ENCODE assay signal across 33 mouse cellular contexts in genomic region chr6:87092476-87092875, GRCm38 (mm10). TPM values are rescaled to one million over a fixed set of nuclear protein-coding genes. Genes with fewer than 3 reads are reported as not detected.
DNase-seq lines count a peak whose midpoint lies in the region; ATAC-seq lines count a peak whose summit lies in the region.
"Had no signal": no experiment of that assay in that cellular context is flagged by ENCODE, and none has a peak within 500 bp of the region (broad histone marks: within the 10 kb centered on the region; RNA-seq: fewer than 3 reads in every experiment).

No protein-coding gene starts in this region.

- peaks cover 5% of the 10 kb centered on the region for H3K4me1 ChIP-seq in liver, embryonic 11.5 days (replicated peaks; ENCODE audit: control insufficient read depth, insufficient read depth, low read length)
- H3K4me1 ChIP-seq in liver, embryonic 15.5 days (replicated peaks): peaks cover 15% of the 10 kb centered on the region
- H3K4me1 ChIP-seq: embryonic facial prominence, embryonic 12.5 days; forebrain, embryonic 10.5 days; forebrain, embryonic 13.5 days; hindbrain, embryonic 10.5 days; hindbrain, embryonic 13.5 days had no signal

- no peak overlapping the region for H3K27ac ChIP-seq in liver, embryonic 11.5 days (ENCODE audit: low read depth, low read length)
- no peak overlapping the region for H3K27ac ChIP-seq in liver, embryonic 15.5 days (replicated peaks)
- H3K27ac ChIP-seq: embryonic facial prominence, embryonic 12.5 days; embryonic facial prominence, embryonic 15.5 days; forebrain, embryonic 10.5 days; forebrain, embryonic 13.5 days; hindbrain, embryonic 10.5 days; hindbrain, embryonic 13.5 days had no signal

- no peaks in the 10 kb centered on the region for H3K9me3 ChIP-seq in liver, embryonic 11.5 days (ENCODE audit: control insufficient read depth, low read length)
- H3K9me3 ChIP-seq in liver, embryonic 15.5 days (replicated peaks): no peaks in the 10 kb centered on the region
- H3K9me3 ChIP-seq: embryonic facial prominence, embryonic 12.5 days; embryonic facial prominence, embryonic 15.5 days; forebrain, embryonic 10.5 days; forebrain, embryonic 13.5 days; G1E; hindbrain, embryonic 10.5 days; hindbrain, embryonic 13.5 days had no signal

- peaks cover 6% of the 10 kb centered on the region; the same call in 1 of the 2 replicates for H3K36me3 ChIP-seq in liver, embryonic 11.5 days (ENCODE audit: control insufficient read depth, insufficient read depth, low read length)
- H3K36me3 ChIP-seq in liver, embryonic 15.5 days (replicated peaks): peaks cover 19% of the 10 kb centered on the region

- DNase-seq in heart, adult 11 months: peak; percentile 82
- DNase-seq in heart, postnatal 25 days (ENCODE audit: low spot score): no peak
- no peak for DNase-seq in liver, embryonic 11.5 days (ENCODE audit: low spot score)
- DNase-seq in thymus, postnatal 36 days: no peak
- DNase-seq: adrenal gland, postnatal 10 days; cerebellum, adult 11 months; cerebellum, adult 2 months; cerebellum, adult 9-11 months; cerebellum, postnatal 25 days; gastrocnemius, postnatal 36 days; heart, postnatal 36 days had no signal

- H3K9ac ChIP-seq in liver, embryonic 11.5 days (ENCODE audit: low read depth, low read length): no peak overlapping the region
- H3K9ac ChIP-seq in liver, embryonic 15.5 days: no peak overlapping the region
- H3K9ac ChIP-seq: embryonic facial prominence, embryonic 12.5 days; embryonic facial prominence, embryonic 15.5 days; forebrain, embryonic 13.5 days; hindbrain, embryonic 13.5 days had no signal

- ATAC-seq in liver, embryonic 11.5 days (replicated peaks; ENCODE audit: low FRiP score): peak; percentile 65; the same call in 1 of the 2 replicates
- peak; percentile 73 for ATAC-seq in liver, embryonic 15.5 days (ENCODE audit: insufficient read depth)
- peak; percentile 65 for ATAC-seq in megakaryocyte-erythroid progenitor cell, adult 5-6 weeks (replicated peaks; ENCODE audit: low FRiP score, low TSS enrichment, poor library complexity, severe bottlenecking)
- ATAC-seq in frontal cortex, adult (ENCODE audit: low TSS enrichment): no peak
- ATAC-seq in inflammation-experienced regulatory T-cells, adult 6 months: no peak
- ATAC-seq: forebrain, embryonic 13.5 days; forebrain, embryonic 16.5 days; hindbrain, embryonic 16.5 days; Patski had no signal

- H3K4me3 ChIP-seq in liver, embryonic 11.5 days (ENCODE audit: low read depth, low read length): no peak overlapping the region
- no peak overlapping the region for H3K4me3 ChIP-seq in liver, embryonic 15.5 days (replicated peaks)
- H3K4me3 ChIP-seq: embryonic facial prominence, embryonic 12.5 days; embryonic facial prominence, embryonic 15.5 days; erythroblast, embryonic 14.5 days; forebrain, embryonic 10.5 days; forebrain, embryonic 13.5 days; hindbrain, embryonic 10.5 days; hindbrain, embryonic 13.5 days had no signal

- no peaks in the 10 kb centered on the region for H3K27me3 ChIP-seq in liver, embryonic 11.5 days (replicated peaks; ENCODE audit: control insufficient read depth, insufficient read depth, low read length)
- H3K27me3 ChIP-seq in liver, embryonic 15.5 days: no peaks in the 10 kb centered on the region
- H3K27me3 ChIP-seq: CH12.LX; embryonic facial prominence, embryonic 12.5 days; embryonic facial prominence, embryonic 15.5 days; forebrain, embryonic 13.5 days; hindbrain, embryonic 13.5 days; Patski had no signal

- no peak overlapping the region for H3K4me2 ChIP-seq in liver, embryonic 11.5 days
- peak overlapping the region; percentile 8 for H3K4me2 ChIP-seq in liver, embryonic 15.5 days
- H3K4me2 ChIP-seq: embryonic facial prominence, embryonic 12.5 days; embryonic facial prominence, embryonic 15.5 days; forebrain, embryonic 13.5 days; heart, embryonic 11.5 days; hindbrain, embryonic 13.5 days had no signal

- WGBS in liver, embryonic 11.5 days: 56% methylated on average over 5 of the region's 5 CpGs
- 46% methylated on average over 5 of the region's 5 CpGs for WGBS in liver, embryonic 15.5 days (ENCODE audit: insufficient replicate concordance)

- intact Hi-C loops in heart, postnatal 25 days (cut with DNase I): no loop called here

RNA-seq across cellular contexts. Expression of gene D6Ertd527e, which starts 12.1 kb away (rescaled TPM):
- not detected for total RNA-seq in heart, postnatal 25 days (2021)
- polyA plus RNA-seq in liver, embryonic 11.5 days (2014; fragmentation: Nextera tagmentation; extraction: Ambion mirVana): 0.19 and 0.43 TPM in 2 replicates
- polyA plus RNA-seq in liver, embryonic 15.5 days (2015; fragmentation: Nextera tagmentation; extraction: Ambion mirVana): not detected in 2 replicates
- not detected in 2 replicates for total RNA-seq in megakaryocyte-erythroid progenitor cell, adult 5-6 weeks (2014; fragmentation: Nextera tagmentation)
- not detected in 2 replicates for total RNA-seq in megakaryocyte-erythroid progenitor cell, adult 5-6 weeks (2017)
- under 1 TPM in 2 of 3 experiments, not detected in 1; 0.20 to 0.80 TPM for polyA plus RNA-seq in inflammation-experienced regulatory T-cells, adult 6 months (2017; shearing (Covaris generic))
- total RNA-seq: adrenal gland, adult 18-20 months; common myeloid progenitor, adult 5-6 weeks; gastrocnemius, adult 8-10 months; gastrocnemius, postnatal 36 days; granulocyte monocyte progenitor cell, adult 5-6 weeks; heart, postnatal 36 days had no signal
- polyA plus RNA-seq: erythroblast, embryonic 14.5 days; heart, embryonic 14.5 days; Patski had no signal

RNA-seq across cellular contexts. Expression of gene Gfpt1, which starts 49.8 kb away (rescaled TPM):
- 10 to 100 TPM; 14.8 to 17.7 TPM for total RNA-seq in heart, postnatal 25 days (2021)
- 15.8 and 18.3 TPM in 2 replicates for polyA plus RNA-seq in liver, embryonic 11.5 days (2014; fragmentation: Nextera tagmentation; extraction: Ambion mirVana)
- polyA plus RNA-seq in liver, embryonic 15.5 days (2015; fragmentation: Nextera tagmentation; extraction: Ambion mirVana): 6.5 and 6.7 TPM in 2 replicates
- total RNA-seq in megakaryocyte-erythroid progenitor cell, adult 5-6 weeks (2014; fragmentation: Nextera tagmentation): 32.0 and 46.2 TPM in 2 replicates
- 34.4 and 40.3 TPM in 2 replicates for total RNA-seq in megakaryocyte-erythroid progenitor cell, adult 5-6 weeks (2017)
- 10 to 100 TPM; 15.8 to 21.8 (median 19.3) TPM for polyA plus RNA-seq in inflammation-experienced regulatory T-cells, adult 6 months (2017; shearing (Covaris generic))

Comparison
In these comparisons a context has a peak if more than half of its experiments do, and no peak if none do; other contexts are left out.
1. ATAC-seq: peak in liver, embryonic 11.5 days (single experiment), liver, embryonic 15.5 days (single experiment) and megakaryocyte-erythroid progenitor cell, adult 5-6 weeks (single experiment); none in frontal cortex, adult (single experiment) and inflammation-experienced regulatory T-cells, adult 6 months (single experiment).